Mouse (Mus musculus): ENCODE measurements around the gene Stk35.

DNA sequence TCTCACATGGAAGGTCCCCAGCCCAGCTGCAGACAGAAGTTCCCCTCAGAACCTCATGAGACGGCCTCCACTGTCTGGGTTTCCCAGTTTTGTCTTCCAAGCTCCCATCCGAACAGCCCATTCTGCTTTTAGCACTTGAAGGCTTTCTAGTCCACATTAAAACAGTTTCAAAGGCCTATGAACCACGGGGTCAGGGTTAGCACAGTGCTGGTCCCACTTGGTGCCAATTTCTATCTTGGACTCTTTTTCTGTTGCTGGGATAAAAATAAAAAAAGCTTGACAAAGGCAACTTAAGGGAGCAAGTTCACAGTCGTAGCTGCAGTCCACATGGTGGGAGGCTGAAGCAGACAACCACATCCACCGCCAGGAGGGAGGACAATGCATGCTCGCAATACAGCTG is 34.6 kb downstream of the Stk35 start:
- TF ChIP-seq POLR2A (IDR thresholded peaks at IDR 0.05; ENCODE audit: borderline replicate concordance, low read depth, low read length) = no peak
- TF ChIP-seq CTCF (IDR thresholded peaks at IDR 0.05; ENCODE audit: low read depth, low read length) = no peak
